Comparison of ENCODE assay signal across 8 mouse cellular contexts in genomic region chr8:117673430-117673830, GRCm38 (mm10). TPM values are rescaled to one million over a fixed set of nuclear protein-coding genes. Genes with fewer than 3 reads are reported as not detected.
DNase-seq lines count a peak whose midpoint lies in the region; ATAC-seq and TF ChIP-seq lines count a peak whose summit lies in the region.

Gene Sdr42e1 (minus strand): TSS chr8:117673689.

- peak; percentile 61 for DNase-seq in 416B (ENCODE audit: low read depth)
- DNase-seq in adrenal gland, postnatal 14 days = peak; percentile 74
- peak; percentile 41 for DNase-seq in hindbrain, embryonic 10.5 days (ENCODE audit: low spot score)
- peak; percentile 9 to 29 for DNase-seq in layer of hippocampus, adult 8-10 months (ENCODE audit: low spot score in 2 of 2)

- H3K36me3 ChIP-seq in forebrain, embryonic 16.5 days (ENCODE audit: control insufficient read depth, insufficient read depth) = no peaks in the 10 kb centered on the region
- H3K36me3 ChIP-seq in hindbrain, embryonic 10.5 days = no peaks in the 10 kb centered on the region
- no peaks in the 10 kb centered on the region for H3K36me3 ChIP-seq in lung, embryonic 15.5 days
- H3K36me3 ChIP-seq in testis, adult 2 months (ENCODE audit: control insufficient read depth, insufficient read depth, low read length) = no peaks in the 10 kb centered on the region

- H3K27ac ChIP-seq in forebrain, embryonic 16.5 days (ENCODE audit: low read length) = no peak within 1 kb of the TSS
- H3K27ac ChIP-seq in hindbrain, embryonic 10.5 days = peak within 1 kb of the TSS; percentile 45; the same call in 1 of the 2 replicates
- no peak within 1 kb of the TSS for H3K27ac ChIP-seq in lung, embryonic 15.5 days
- no peak within 1 kb of the TSS for H3K27ac ChIP-seq in testis, adult 2 months (ENCODE audit: control insufficient read depth, insufficient read depth, low read depth, low read length)

- peak within 1 kb of the TSS; percentile 58 for H3K9ac ChIP-seq in forebrain, embryonic 16.5 days (replicated peaks; ENCODE audit: low read depth, low read length)
- peak within 1 kb of the TSS; percentile 51 for H3K9ac ChIP-seq in lung, embryonic 15.5 days

- 0 out of 2 replicates have a peak, but pooled peaks cover 3% of the 10 kb centered on the region for H3K4me1 ChIP-seq in forebrain, embryonic 16.5 days (replicated peaks; ENCODE audit: control insufficient read depth, insufficient read depth, low read length)
- H3K4me1 ChIP-seq in hindbrain, embryonic 10.5 days (replicated peaks) = peaks cover 25% of the 10 kb centered on the region
- 0 out of 2 replicates have a peak, but pooled peaks cover 8% of the 10 kb centered on the region for H3K4me1 ChIP-seq in lung, embryonic 15.5 days
- H3K4me1 ChIP-seq in testis, adult 2 months (ENCODE audit: control insufficient read depth, insufficient read depth, low read length) = peaks cover 3% of the 10 kb centered on the region

- ATAC-seq in forebrain, embryonic 16.5 days = peak; percentile 38; the same call in 1 of the 2 replicates
- peak; percentile 35; the same call in 1 of the 2 replicates for ATAC-seq in lung, embryonic 15.5 days (ENCODE audit: borderline replicate concordance, extremely low read depth, low FRiP score, low TSS enrichment)
- peak; percentile 62 for ATAC-seq in neutrophil, adult 5-6 weeks (ENCODE audit: extremely low read depth, insufficient number of reproducible peaks, low FRiP score, poor library complexity, severe bottlenecking)

- WGBS in forebrain, embryonic 16.5 days = 23% methylated on average over 17 of the region's 17 CpGs
- 17% methylated on average over 17 of the region's 17 CpGs for WGBS in hindbrain, embryonic 10.5 days
- 7% methylated on average over 17 of the region's 17 CpGs for WGBS in lung, embryonic 15.5 days

- H3K4me2 ChIP-seq in forebrain, embryonic 16.5 days (ENCODE audit: low read length) = peak within 1 kb of the TSS; percentile 66
- H3K4me2 ChIP-seq in lung, embryonic 15.5 days = peak within 1 kb of the TSS; percentile 77

- H3K27me3 ChIP-seq in forebrain, embryonic 16.5 days (replicated peaks; ENCODE audit: control insufficient read depth, insufficient read depth, low read length) = no peaks in the 10 kb centered on the region; the same call in 1 of the 2 replicates
- H3K27me3 ChIP-seq in hindbrain, embryonic 10.5 days (ENCODE audit: insufficient read depth, poor library complexity, severe bottlenecking) = no peaks in the 10 kb centered on the region
- H3K27me3 ChIP-seq in lung, embryonic 15.5 days = peaks cover 12% of the 10 kb centered on the region; the same call in 1 of the 2 replicates
- no peaks in the 10 kb centered on the region for H3K27me3 ChIP-seq in testis, adult 2 months (ENCODE audit: control insufficient read depth, insufficient read depth, low read length)

- peak within 1 kb of the TSS; percentile 48 for H3K4me3 ChIP-seq in forebrain, embryonic 16.5 days (replicated peaks; ENCODE audit: low read length)
- H3K4me3 ChIP-seq in hindbrain, embryonic 10.5 days = peak within 1 kb of the TSS; percentile 56
- peak within 1 kb of the TSS; percentile 54 for H3K4me3 ChIP-seq in lung, embryonic 15.5 days
- peak within 1 kb of the TSS; percentile 96 for H3K4me3 ChIP-seq in testis, adult 2 months (ENCODE audit: control insufficient read depth, low read depth, low read length)

- peak; percentile 56; the same call in 1 of the 2 replicates for TF ChIP-seq POLR2A in testis, adult 2 months (IDR thresholded peaks at IDR 0.05; ENCODE audit: control insufficient read depth, low read depth, low read length)

- no peaks in the 10 kb centered on the region for H3K9me3 ChIP-seq in forebrain, embryonic 16.5 days (ENCODE audit: control insufficient read depth, low read length)
- H3K9me3 ChIP-seq in hindbrain, embryonic 10.5 days = no peaks in the 10 kb centered on the region
- no peaks in the 10 kb centered on the region for H3K9me3 ChIP-seq in lung, embryonic 15.5 days

- TF ChIP-seq CTCF in testis, adult 2 months (IDR thresholded peaks at IDR 0.05; ENCODE audit: control insufficient read depth, insufficient read depth, insufficient replicate concordance, low read depth, low read length) = no peak

RNA-seq across cellular contexts. Expression of gene Sdr42e1, which starts in this region (rescaled TPM):
- 2.3 and 5.6 TPM in 2 replicates for total RNA-seq in adrenal gland, postnatal 14 days (2021)
- polyA plus RNA-seq in forebrain, embryonic 16.5 days (2015; fragmentation: Nextera tagmentation; extraction: Ambion mirVana) = 2.1 and 2.3 TPM in 2 replicates
- 0.84 and 1.0 TPM in 2 replicates for polyA plus RNA-seq in hindbrain, embryonic 10.5 days (2016; fragmentation: Nextera tagmentation; extraction: Ambion mirVana)
- total RNA-seq in layer of hippocampus, adult 8-10 months (2022) = 1 to 10 TPM; 4.7 to 6.2 (median 5.6) TPM
- polyA plus RNA-seq in lung, embryonic 15.5 days (2015; fragmentation: Nextera tagmentation; extraction: Ambion mirVana) = 3.2 and 3.3 TPM in 2 replicates
- 1.0 and 1.6 TPM in 2 replicates for total RNA-seq in neutrophil, adult 5-6 weeks (2017)
- 3.6 TPM in 2 replicates for polyA plus RNA-seq in testis, adult 2 months (2012; rRNA removed)

Comparison
In these comparisons a context has a peak if more than half of its experiments do, and no peak if none do; other contexts are left out.
1. DNase-seq: peak in every context shown above with its lines; median percentile 74 in adrenal gland, postnatal 14 days; 61 in 416B; 41 in hindbrain, embryonic 10.5 days; 19 in layer of hippocampus, adult 8-10 months.